Mouse (Mus musculus) stomach, adult 2 months (tissue): Measurements from ENCODE around the gene 1700031F05Rik. TPM values are rescaled to one million over a fixed set of nuclear protein-coding genes. Genes with fewer than 3 reads are reported as not detected.

Experiments used
- polyA plus RNA-seq: library from polyadenylated mRNA; depleted of rRNA; stranded (reverse); fragments of >200 nt; gene quantifications from 2 replicates; pipeline ENCODE4 v1.2.3, GENCODE M21; 2012; rRNA removed

1700031F05Rik gene
- polyA plus RNA-seq, result not detected in 2 replicates

DNA sequence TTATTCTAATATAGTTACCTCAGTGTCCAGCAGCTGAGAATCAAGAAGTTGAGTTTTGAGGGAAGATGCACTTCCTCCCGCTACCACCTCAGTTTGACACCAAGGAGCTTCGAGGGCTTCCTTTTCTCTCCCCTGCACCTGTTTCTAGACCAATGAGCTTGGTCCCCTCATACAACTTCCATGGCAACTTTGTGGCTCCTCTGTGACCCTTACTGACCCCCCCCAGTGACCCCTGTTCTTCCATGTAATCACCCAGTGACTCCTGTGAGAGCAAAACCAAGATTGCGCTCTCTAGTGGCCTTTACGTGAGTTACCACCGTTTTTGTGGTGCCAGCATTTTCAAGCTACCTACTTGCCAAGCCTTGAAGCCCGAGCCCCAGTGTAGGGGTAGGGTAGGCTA is at the start of gene 1700031F05Rik:
1700031F05Rik (minus strand) TSS at position 101 of the 400 bp plus-strand sequence.

DNA sequence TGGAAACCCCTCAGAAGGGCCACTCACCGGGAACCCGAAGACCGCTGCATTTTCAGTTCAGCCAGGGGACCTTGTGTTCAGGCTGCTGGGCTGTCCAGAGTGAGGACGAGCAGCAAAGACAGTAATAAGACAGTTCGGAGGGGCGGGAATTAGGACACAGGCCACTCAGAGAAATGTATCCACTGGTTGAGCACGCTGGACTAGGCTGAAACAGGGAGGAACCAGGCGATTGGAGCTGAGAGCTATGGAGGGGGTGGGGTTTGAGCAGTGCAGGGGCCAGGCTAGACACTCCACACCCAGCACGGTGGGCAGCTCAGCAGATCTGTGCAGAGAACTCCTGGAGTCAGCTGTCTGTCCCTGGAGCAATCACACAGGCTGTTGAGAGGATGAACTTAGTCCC is 40.8 kb upstream of the 1700031F05Rik start, which contains the start of the genes Dmrtc1a and 1700011M02Rik:
Dmrtc1a (minus strand) TSS at position 101 of the 400 bp plus-strand sequence.
1700011M02Rik (plus strand) TSS at position 319 of the 400 bp plus-strand sequence.

DNA sequence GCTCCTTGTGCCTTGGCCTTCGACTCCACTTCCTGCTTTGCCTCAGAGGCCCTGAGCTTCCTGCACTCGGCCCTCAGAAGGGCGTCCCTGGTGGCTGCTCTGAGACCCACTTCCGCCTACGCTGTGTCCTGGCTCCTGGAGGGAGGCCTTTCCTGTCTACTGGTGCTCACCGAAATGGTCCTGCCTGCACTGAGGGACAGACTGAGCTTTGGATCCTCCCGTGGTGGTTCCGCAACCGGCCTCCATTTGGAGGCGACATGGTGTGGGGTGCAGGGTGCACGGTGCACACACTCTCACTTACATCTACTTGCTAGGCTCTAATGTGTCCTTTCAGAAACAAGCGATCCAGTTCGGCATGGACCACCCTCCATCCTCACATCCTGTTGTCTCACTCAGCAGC is 13.3 kb downstream of the 1700031F05Rik start, which contains the start of gene Dmrtc1c2:
Dmrtc1c2 (minus strand) TSS at position 101 of the 400 bp plus-strand sequence.

Other genes with a start within 250 kb of the 1700031F05Rik start
- gene Phka1, start 223.7 kb downstream of the 1700031F05Rik start, polyA plus RNA-seq, result 1.8 and 2.7 TPM in 2 replicates
- gene Gm3880, start 181.0 kb downstream of the 1700031F05Rik start, polyA plus RNA-seq, result 3.4 and 3.5 TPM in 2 replicates
- gene Gm9112, start 160.3 kb downstream of the 1700031F05Rik start, polyA plus RNA-seq, result not detected in 2 replicates
- not detected in 2 replicates for gene Dmrtc1b, start 160.1 kb downstream of the 1700031F05Rik start, polyA plus RNA-seq
- gene Dmrtc1c1, start 65.0 kb downstream of the 1700031F05Rik start, polyA plus RNA-seq, result not detected in 2 replicates
- gene Dmrtc1c2, start 13.4 kb downstream of the 1700031F05Rik start, polyA plus RNA-seq, result not detected in 2 replicates
- gene Dmrtc1a, start 40.7 kb upstream of the 1700031F05Rik start, polyA plus RNA-seq, result 0.15 and 0.18 TPM in 2 replicates
- gene 1700011M02Rik, start 40.9 kb upstream of the 1700031F05Rik start, polyA plus RNA-seq, result not detected in 2 replicates
- gene 1700018G05Rik, start 60.4 kb upstream of the 1700031F05Rik start, polyA plus RNA-seq, result not detected in 2 replicates